Mouse (Mus musculus) G1E (cell line): ENCODE results near the gene Mfsd13b.

ENCODE experiments used
- CTCF ChIP-seq: IDR thresholded peaks from 2 replicates; pipeline ENCODE4 v1.5.1; 2012; ENCODE audit warnings: low read depth, low read length, inconsistent platforms, mixed read lengths
- GATA1 ChIP-seq: IDR thresholded peaks from 2 replicates; pipeline ENCODE4 v1.6.1; 2012; ENCODE audit warnings: borderline replicate concordance, low read length, inconsistent platforms, mixed read lengths
- POLR2AphosphoS5 ChIP-seq: IDR thresholded peaks from 2 replicates; pipeline ENCODE4 v1.6.1; 2012; ENCODE audit warnings: low read depth, low read length, inconsistent platforms; ENCODE audit not compliant: insufficient replicate concordance
- TAL1 ChIP-seq: conservative IDR thresholded peaks from 2 replicates; pipeline ENCODE4 v1.6.1; 2012; ENCODE audit warnings: low read depth, low read length, inconsistent platforms, mixed read lengths

DNA sequence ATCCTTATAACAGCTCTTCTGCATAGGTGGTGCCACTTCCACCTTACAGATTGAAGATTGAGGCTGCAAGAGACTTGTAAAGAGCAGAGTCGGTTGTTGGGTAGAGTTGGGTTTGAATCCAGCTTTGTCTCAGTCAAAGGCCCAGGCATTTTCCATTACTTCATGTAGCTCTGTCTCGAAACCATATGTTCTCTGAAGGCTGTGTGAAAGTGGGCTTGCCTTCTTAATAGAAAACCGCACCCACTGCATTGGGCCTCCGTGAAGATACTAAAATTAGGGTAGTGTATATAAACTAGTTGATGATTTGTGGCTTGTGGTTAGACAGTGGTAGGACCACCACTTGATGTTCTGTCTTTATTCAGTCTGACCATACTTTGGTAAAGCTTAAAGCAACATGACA, 58.3 kb downstream of the Mfsd13b start:
- TF ChIP-seq CTCF, result no peak
- TF ChIP-seq TAL1, result no peak
- no peak for TF ChIP-seq POLR2AphosphoS5
- no peak for TF ChIP-seq GATA1
